Mouse (Mus musculus) E14TG2a.4 (cell line): ENCODE data around the gene Rab4a.

ENCODE experiments used
- H3K27me3 ChIP-seq: 2 replicates; pipeline ENCODE4 v1.6.1; 2014; ENCODE audit warnings: low read length, control low read depth; ENCODE audit not compliant: insufficient read depth
- H3K36me3 ChIP-seq: 2 replicates; pipeline ENCODE4 v1.6.1; 2014; ENCODE audit warnings: low read length, control low read depth; ENCODE audit not compliant: insufficient read depth
- H3K4me1 ChIP-seq: replicated peaks from 2 replicates; pipeline ENCODE4 v1.6.1; 2014; ENCODE audit warnings: low read depth, low read length, control low read depth
- H3K4me3 ChIP-seq: replicated peaks from 2 replicates; pipeline ENCODE4 v1.5.1; 2014; ENCODE audit warnings: mild to moderate bottlenecking, low read length
- H3K9me3 ChIP-seq: 2 replicates; pipeline ENCODE4 v1.6.1; 2014; ENCODE audit warnings: low read length, control low read depth
- CTCF ChIP-seq: conservative IDR thresholded peaks from 2 replicates; pipeline ENCODE4 v1.5.1; 2014; ENCODE audit warnings: low read length
- NANOG ChIP-seq: IDR thresholded peaks from 2 replicates; pipeline ENCODE4 v1.6.1; 2014; ENCODE audit warnings: borderline replicate concordance, low read length, mixed read lengths
- POU5F1 ChIP-seq: IDR thresholded peaks from 2 replicates; pipeline ENCODE4 v1.6.1; 2014; ENCODE audit warnings: low read length, borderline replicate concordance

Rab4a gene

DNA sequence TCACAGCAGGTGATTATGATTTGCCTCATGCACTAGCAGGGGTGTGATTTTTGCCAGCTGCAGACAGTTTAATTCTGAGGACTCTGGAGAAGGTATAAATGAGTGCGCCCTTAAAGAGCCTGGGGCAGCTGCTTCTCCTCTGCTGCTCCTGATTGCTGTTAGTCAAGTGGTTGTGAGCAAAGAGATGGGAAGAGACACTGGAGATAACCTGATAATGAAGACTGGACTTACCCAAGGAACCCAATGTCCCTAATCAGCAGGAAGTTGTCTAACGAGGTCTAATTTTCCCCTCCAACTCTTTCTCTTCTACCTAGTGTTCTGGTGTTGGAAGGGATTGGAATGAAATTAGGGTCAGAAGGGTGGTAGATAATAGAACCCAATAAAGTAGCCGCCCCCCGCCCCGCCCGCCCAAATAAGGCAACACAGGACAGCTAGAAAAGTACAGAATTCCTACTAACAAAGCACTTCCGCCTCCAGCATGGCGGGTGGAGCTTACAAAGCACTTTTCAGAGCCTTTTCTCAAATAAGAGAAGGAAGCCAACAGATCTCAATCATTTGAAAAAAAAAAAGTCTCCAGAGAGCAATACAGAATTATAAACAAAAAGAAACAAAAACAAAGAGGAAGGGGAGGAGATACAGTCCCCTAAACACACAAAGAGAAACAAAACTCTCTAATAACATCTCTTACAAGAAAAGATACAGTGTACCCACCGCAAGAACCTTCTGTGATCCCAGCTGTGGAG, 49.1 kb downstream of the Rab4a start:
- Histone ChIP-seq H3K27me3 (peaks cover 4% of the 10 kb centered on the region), H3K4me1 (peaks cover 55% of the 10 kb centered on the region), H3K4me3 (no peak overlapping the region), H3K9me3 (0 out of 2 replicates have a peak, but pooled peaks cover 3% of the 10 kb centered on the region), H3K36me3 (peaks cover 7% of the 10 kb centered on the region)
- TF ChIP-seq POU5F1: no peak
- no peak for TF ChIP-seq NANOG
- TF ChIP-seq CTCF: no peak

DNA sequence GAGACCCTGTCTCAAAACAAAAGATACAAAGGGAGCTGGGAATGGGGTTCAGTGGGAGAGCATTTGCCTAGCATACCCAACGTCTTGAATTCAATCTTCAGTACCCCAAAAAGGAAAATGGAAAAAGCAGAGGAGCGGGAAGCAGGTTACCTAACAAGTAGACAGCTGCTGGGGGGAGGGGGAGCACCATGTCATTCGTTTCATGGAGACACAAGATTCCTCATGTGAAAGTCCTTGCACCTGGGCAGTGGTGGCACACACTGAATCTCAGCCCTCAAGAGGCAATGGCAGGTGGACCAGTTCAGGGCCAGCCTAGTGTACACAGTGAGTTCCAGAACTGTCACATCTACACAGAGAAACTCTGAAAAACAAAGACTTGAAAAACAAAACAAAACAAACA, 51.6 kb downstream of the Rab4a start:
- peaks cover 24% of the 10 kb centered on the region for H3K27me3 ChIP-seq
- 0 out of 2 replicates have a peak, but pooled peaks cover 3% of the 10 kb centered on the region for H3K9me3 ChIP-seq
- H3K4me3 ChIP-seq: no peak overlapping the region
- no peak for TF ChIP-seq CTCF
- no peak for TF ChIP-seq POU5F1
- no peak for TF ChIP-seq NANOG
- H3K36me3 ChIP-seq: no peaks in the 10 kb centered on the region
- peaks cover 38% of the 10 kb centered on the region for H3K4me1 ChIP-seq

DNA sequence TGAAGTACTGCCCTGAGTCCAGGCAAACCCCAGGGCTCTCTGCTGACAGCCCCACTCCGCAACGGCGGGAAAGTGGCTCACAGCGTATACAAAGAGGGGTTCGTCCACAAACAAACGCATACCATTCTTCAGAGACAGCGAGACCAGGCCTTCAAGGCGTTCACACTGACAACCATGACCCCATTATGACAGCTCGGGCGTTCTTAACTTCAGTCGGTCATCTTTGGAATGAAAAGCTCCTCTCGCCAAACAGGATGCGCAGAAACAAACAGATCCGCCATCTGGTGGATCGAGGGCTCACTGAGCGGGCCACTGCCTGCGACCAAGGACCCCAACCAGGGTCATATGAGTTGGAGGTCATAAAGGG, 52.8 kb downstream of the Rab4a start:
- peak overlapping the region; percentile 98 for H3K4me3 ChIP-seq
- H3K9me3 ChIP-seq: 0 out of 2 replicates have a peak, but pooled peaks cover 3% of the 10 kb centered on the region
- H3K27me3 ChIP-seq: peaks cover 33% of the 10 kb centered on the region
- H3K4me1 ChIP-seq: peaks cover 33% of the 10 kb centered on the region
- TF ChIP-seq NANOG (no peak), CTCF (no peak), POU5F1 (no peak)
- no peaks in the 10 kb centered on the region for H3K36me3 ChIP-seq

DNA sequence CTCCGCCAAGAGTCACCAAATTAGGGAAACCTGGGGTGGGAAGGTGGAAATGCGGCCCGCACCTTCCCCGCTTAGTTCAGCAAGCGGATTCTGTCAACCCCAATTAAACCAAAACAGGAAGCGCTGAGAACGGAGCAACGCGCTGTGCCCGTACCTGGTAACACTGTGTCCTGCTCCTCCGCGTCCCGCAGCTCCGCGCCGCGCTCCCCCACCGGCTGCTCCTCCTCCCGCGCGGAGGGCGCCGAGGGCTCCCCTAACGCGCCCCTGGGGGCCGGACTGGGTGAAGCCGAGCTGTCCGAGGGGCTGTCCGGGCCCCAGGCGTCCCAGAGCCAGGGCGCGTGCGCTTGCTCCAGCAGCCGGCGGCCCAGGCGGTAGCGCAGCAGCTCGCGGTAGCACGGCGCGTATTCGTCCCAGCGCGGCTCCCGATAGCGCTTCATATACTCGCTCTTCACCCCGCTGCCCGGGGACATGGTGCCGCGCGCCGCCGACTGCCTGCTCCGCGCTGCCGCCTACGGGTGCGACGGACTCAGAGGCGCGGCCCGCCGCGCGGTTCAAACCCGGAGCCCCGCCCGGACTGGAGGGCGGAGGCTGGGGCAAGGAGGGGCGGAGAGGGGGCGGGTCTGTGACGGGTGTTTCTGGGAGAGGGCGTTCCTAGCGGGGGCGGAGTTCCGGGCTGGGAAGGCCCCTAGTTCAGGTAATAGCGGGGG, 53.3 kb downstream of the Rab4a start:
- Histone ChIP-seq H3K4me1 (peaks cover 33% of the 10 kb centered on the region), H3K4me3 (peak overlapping the region; percentile 98), H3K9me3 (0 out of 2 replicates have a peak, but pooled peaks cover 3% of the 10 kb centered on the region), H3K36me3 (no peaks in the 10 kb centered on the region), H3K27me3 (peaks cover 37% of the 10 kb centered on the region)
- TF ChIP-seq CTCF (no peak), POU5F1 (no peak), NANOG (no peak)

DNA sequence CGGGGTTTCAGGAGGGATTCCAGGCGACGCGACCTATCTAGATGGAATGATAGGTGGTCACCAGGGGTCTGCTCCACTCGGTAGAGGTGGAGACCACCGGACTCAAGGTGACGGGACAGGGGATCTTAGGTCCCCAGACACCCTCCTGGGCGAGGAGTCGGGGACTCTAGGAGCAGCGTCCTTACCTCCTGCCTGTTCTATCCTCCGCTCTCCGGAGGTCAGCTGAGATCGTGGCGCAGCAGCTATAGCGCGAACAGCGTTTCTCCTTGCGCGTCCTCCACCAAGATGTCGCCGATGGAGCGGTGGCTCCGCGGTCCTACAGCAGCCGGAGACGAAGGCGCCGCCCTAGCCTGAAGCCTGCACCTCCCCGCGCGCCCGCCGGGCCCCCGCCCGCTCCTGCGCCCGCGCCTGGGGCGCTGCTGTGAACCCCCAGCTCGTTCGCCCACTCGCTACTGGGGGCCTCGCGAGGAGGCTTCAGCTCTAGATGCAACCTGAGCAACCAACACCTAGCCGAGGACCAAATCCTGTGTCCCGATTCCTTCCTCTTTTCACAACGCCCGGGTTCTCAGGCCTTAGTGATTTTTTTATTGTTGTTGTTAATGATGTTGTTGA, 54.0 kb downstream of the Rab4a start, which contains the start of gene Ccsap:
TSS of gene Ccsap (minus strand) at position 562 of the 612 bp plus-strand sequence.
- Histone ChIP-seq H3K4me1 (peaks cover 31% of the 10 kb centered on the region), H3K27me3 (peaks cover 42% of the 10 kb centered on the region), H3K9me3 (0 out of 2 replicates have a peak, but pooled peaks cover under 1% of the 10 kb centered on the region), H3K36me3 (no peaks in the 10 kb centered on the region), H3K4me3 (peak within 1 kb of the TSS; percentile 98)
- TF ChIP-seq NANOG (no peak), CTCF (no peak)

DNA sequence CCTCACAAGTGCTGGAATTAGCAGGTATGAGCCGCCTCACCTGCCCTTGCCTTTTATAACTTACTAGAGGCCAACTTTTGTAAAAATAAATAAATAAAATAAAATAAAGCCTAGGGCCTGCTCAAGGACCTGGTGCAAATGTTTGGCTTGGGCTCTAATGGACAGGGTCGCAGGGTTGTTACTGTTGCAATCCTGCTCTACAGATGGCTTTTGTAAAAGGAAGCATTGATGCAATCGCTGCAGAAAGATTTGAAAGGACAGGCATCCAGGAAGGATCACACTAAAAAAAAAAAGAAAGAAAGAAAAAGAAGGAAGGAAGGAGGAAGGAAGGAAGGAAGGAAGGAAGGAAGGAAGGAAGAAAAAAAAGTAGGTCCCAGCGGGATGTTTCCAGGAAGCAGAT, 54.6 kb downstream of the Rab4a start:
- Histone ChIP-seq H3K9me3 (no peaks in the 10 kb centered on the region), H3K36me3 (no peaks in the 10 kb centered on the region), H3K4me3 (peak overlapping the region; percentile 98), H3K27me3 (peaks cover 42% of the 10 kb centered on the region), H3K4me1 (peaks cover 26% of the 10 kb centered on the region)
- TF ChIP-seq POU5F1 (no peak), NANOG (no peak), CTCF (no peak)

DNA sequence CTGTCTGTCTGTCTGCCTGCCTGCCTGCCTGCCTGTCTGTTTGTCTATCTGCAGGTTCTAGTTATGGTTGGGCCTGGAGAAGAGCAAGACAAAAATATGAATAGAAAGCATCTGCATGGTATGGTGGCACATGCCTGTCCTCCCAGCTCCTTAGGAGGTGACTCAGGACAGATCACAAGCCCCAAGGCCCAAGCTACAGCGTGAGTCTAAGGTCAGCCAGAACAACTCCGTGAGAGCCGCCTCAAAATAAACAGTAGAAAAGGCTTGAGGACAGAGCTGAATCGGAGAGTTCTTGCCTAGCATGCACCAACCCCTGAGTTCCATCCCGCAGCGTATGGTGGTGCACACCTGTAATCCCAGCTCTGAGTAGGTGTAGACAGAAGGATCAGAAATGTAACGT, 60.0 kb downstream of the Rab4a start:
- no peaks in the 10 kb centered on the region for H3K4me1 ChIP-seq
- no peaks in the 10 kb centered on the region for H3K9me3 ChIP-seq
- TF ChIP-seq NANOG: no peak
- TF ChIP-seq CTCF: no peak
- no peak for TF ChIP-seq POU5F1
- H3K36me3 ChIP-seq: no peaks in the 10 kb centered on the region
- H3K4me3 ChIP-seq: no peak overlapping the region
- H3K27me3 ChIP-seq: peaks cover 30% of the 10 kb centered on the region

DNA sequence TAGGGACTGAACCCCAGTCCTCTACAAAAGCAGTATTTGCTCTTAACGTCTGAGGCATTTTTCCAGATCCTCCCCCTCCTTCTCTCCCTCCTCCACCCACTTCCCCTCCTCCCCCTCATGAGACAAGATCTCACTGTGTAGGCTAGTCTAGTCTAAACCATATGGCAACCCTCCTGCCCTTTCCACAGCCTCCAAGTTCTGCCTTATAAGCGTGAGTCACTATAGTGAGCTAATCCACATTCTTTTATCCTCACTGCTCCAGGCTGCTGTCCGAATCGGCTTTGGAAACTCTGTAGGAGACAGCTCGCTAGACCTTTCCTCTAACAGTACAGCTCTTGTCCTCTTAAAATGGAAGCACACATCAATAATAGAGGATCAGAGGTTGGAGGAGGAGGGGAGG, 61.2 kb downstream of the Rab4a start:
- Histone ChIP-seq H3K9me3 (no peaks in the 10 kb centered on the region), H3K4me1 (no peaks in the 10 kb centered on the region), H3K4me3 (no peak overlapping the region), H3K36me3 (no peaks in the 10 kb centered on the region), H3K27me3 (peaks cover 20% of the 10 kb centered on the region)
- TF ChIP-seq POU5F1 (no peak), CTCF (no peak), NANOG (no peak)
